Mouse (Mus musculus): ENCODE measurements around the gene Cntnap4. TPM values are rescaled to one million over a fixed set of nuclear protein-coding genes. Genes with fewer than 3 reads are reported as not detected.

Gene Cntnap4
- total and polyA plus RNA-seq, 3 experiments = not detected

DNA sequence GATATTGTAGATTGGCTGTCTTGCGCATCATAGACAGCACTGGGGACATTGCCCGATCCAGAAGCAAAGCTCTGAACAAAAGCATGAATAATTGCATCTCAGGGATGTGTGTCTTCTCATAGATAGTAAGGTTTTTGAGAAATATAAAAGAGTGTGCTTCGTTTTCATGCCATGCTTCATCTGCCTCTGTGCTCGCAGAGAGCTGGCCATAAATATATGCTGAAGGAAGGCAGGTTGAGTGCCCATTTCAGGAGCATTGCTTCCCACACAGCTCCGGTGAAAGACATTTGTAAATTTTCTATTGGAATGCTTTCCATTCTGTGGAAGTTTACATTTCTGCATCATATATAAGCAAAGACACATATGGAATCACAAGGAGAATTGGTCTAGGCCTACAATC is 177.5 kb downstream of the Cntnap4 start:
- Histone ChIP-seq H3K9me3 (replicated peaks; ENCODE audit: insufficient read depth, low read length) (no peaks in the 10 kb centered on the region), H3K27me3 (ENCODE audit: control insufficient read depth in 1 of 2, insufficient read depth in 2 of 2, low read length in 2 of 2) (no peaks in the 10 kb centered on the region), H3K9ac (ENCODE audit: control insufficient read depth, low read depth, low read length, poor library complexity, severe bottlenecking) (no peak overlapping the region), H3K79me2 (ENCODE audit: control insufficient read depth, insufficient read depth, low read length, poor library complexity) (no peaks in the 10 kb centered on the region), H3K27ac (ENCODE audit: control insufficient read depth, low read depth, low read length) (no peak overlapping the region), H3K4me3 (ENCODE audit: control insufficient read depth in 1 of 2, insufficient read depth in 1 of 2, low read depth in 2 of 2, low read length in 2 of 2) (no peak overlapping the region), H3K4me1 (ENCODE audit: control insufficient read depth in 1 of 2, insufficient read depth in 2 of 2, low read length in 2 of 2) (no peaks in the 10 kb centered on the region), H3K36me3 (ENCODE audit: control insufficient read depth in 1 of 2, insufficient read depth in 2 of 2, low read length in 2 of 2) (no peaks in the 10 kb centered on the region)
- no peak for DNase-seq (ENCODE audit: low read depth, low spot score)
- TF ChIP-seq RCOR1 (IDR thresholded peaks at IDR 0.05; ENCODE audit: low read depth, low read length) (no peak), TAL1 (IDR thresholded peaks at IDR 0.05; ENCODE audit: low read length) (no peak), HCFC1 (IDR thresholded peaks at IDR 0.05; ENCODE audit: low read depth, low read length) (no peak), GABPA (IDR thresholded peaks at IDR 0.05; ENCODE audit: low read depth, low read length) (no peak), TBP (IDR thresholded peaks at IDR 0.05; ENCODE audit: low read depth, low read length) (no peak), EP300 (IDR thresholded peaks at IDR 0.05; ENCODE audit: low read depth in 1 of 2, low read length in 2 of 2) (no peak), ZKSCAN1 (IDR thresholded peaks at IDR 0.05; ENCODE audit: low read depth, low read length) (no peak), POLR2AphosphoS2 (IDR thresholded peaks at IDR 0.05; ENCODE audit: low read length) (no peak), SIN3A (IDR thresholded peaks at IDR 0.05; ENCODE audit: low read length) (no peak), UBTF (IDR thresholded peaks at IDR 0.05; ENCODE audit: borderline replicate concordance, insufficient read depth, low read depth, low read length) (no peak), ELF1 (IDR thresholded peaks at IDR 0.05; ENCODE audit: low read depth, low read length) (no peak), NELFE (IDR thresholded peaks at IDR 0.05; ENCODE audit: low read depth, low read length) (no peak), NRF1 (IDR thresholded peaks at IDR 0.05; ENCODE audit: insufficient read depth, low read depth, low read length, poor library complexity, severe bottlenecking) (no peak), SMC3 (IDR thresholded peaks at IDR 0.05; ENCODE audit: low read depth, low read length) (no peak), ZNF384 (IDR thresholded peaks at IDR 0.05; ENCODE audit: low read depth, low read length) (no peak), MAFK (IDR thresholded peaks at IDR 0.05; ENCODE audit: borderline replicate concordance, low read depth, low read length) (no peak)

DNA sequence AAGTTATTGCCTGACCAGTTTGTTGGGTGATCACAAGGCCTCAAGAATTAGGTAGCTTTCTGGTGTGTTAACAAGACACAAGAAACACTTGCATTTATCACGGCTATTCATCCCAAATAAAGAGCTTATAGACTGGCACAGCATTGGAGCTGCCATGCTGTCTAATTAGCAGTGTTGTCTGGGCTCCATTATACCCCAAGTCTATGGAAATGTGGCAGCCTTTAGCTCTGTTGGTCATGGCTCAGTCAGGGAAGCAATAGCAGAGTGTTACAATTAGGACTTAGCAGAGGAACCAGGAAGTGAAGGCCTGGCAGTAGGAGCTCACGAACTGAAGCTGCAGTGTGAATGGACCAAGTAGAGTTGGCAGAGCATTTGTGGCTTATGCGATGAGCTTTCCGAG is 185.3 kb downstream of the Cntnap4 start:
- Histone ChIP-seq H3K79me2 (ENCODE audit: control insufficient read depth, insufficient read depth, low read length, poor library complexity) (no peaks in the 10 kb centered on the region), H3K9me3 (replicated peaks; ENCODE audit: insufficient read depth, low read length) (no peaks in the 10 kb centered on the region), H3K27ac (ENCODE audit: control insufficient read depth, low read depth, low read length) (no peak overlapping the region), H3K9ac (ENCODE audit: control insufficient read depth, low read depth, low read length, poor library complexity, severe bottlenecking) (no peak overlapping the region), H3K27me3 (ENCODE audit: control insufficient read depth in 1 of 2, insufficient read depth in 2 of 2, low read length in 2 of 2) (no peaks in the 10 kb centered on the region), H3K36me3 (ENCODE audit: control insufficient read depth in 1 of 2, insufficient read depth in 2 of 2, low read length in 2 of 2) (no peaks in the 10 kb centered on the region), H3K4me1 (ENCODE audit: control insufficient read depth in 1 of 2, insufficient read depth in 2 of 2, low read length in 2 of 2) (no peaks in the 10 kb centered on the region), H3K4me3 (ENCODE audit: control insufficient read depth in 1 of 2, insufficient read depth in 1 of 2, low read depth in 2 of 2, low read length in 2 of 2) (no peak overlapping the region)
- no peak for DNase-seq (ENCODE audit: low read depth, low spot score)
- no peak for TF ChIP-seq CTCF (IDR thresholded peaks at IDR 0.05 in 2 of 3, conservative IDR thresholded peaks at IDR 0.05 in 1 of 3; ENCODE audit: control insufficient read depth in 1 of 3, insufficient read depth in 1 of 3, low read depth in 2 of 3, low read length in 3 of 3, poor library complexity in 1 of 3, severe bottlenecking in 1 of 3)
- TF ChIP-seq ELF1 (IDR thresholded peaks at IDR 0.05; ENCODE audit: low read depth, low read length) = no peak
- TF ChIP-seq CHD2 (IDR thresholded peaks at IDR 0.05; ENCODE audit: low read length) = no peak
- TF ChIP-seq ETS1 (IDR thresholded peaks at IDR 0.05; ENCODE audit: low read depth, low read length) = no peak
- TF ChIP-seq HCFC1 (IDR thresholded peaks at IDR 0.05; ENCODE audit: low read depth, low read length) = no peak
- TF ChIP-seq EP300 (IDR thresholded peaks at IDR 0.05; ENCODE audit: low read depth in 1 of 2, low read length in 2 of 2) = no peak
- no peak for TF ChIP-seq JUND (IDR thresholded peaks at IDR 0.05; ENCODE audit: low read depth, low read length)
- no peak for TF ChIP-seq MAZ (IDR thresholded peaks at IDR 0.05; ENCODE audit: low read depth, low read length)
- no peak for TF ChIP-seq MXI1 (IDR thresholded peaks at IDR 0.05; ENCODE audit: low read depth, low read length)
- no peak for TF ChIP-seq E2F4 (IDR thresholded peaks at IDR 0.05; ENCODE audit: borderline replicate concordance, low read depth, low read length)
- no peak for TF ChIP-seq USF1 (IDR thresholded peaks at IDR 0.05; ENCODE audit: low read depth, low read length)
